In genomic region chr9:117754651-117755050, GRCm38 (mm10) we compare ENCODE assay signal across 22 mouse cellular contexts.
"Had no signal": no experiment of that assay in that cellular context is flagged by ENCODE, and none has a peak within 500 bp of the region (broad histone marks: within the 10 kb centered on the region; RNA-seq: fewer than 3 reads in every experiment).

No protein-coding gene starts in this region.

- H3K4me1 ChIP-seq: liver, embryonic 15.5 days; lung, embryonic 15.5 days; megakaryocyte, embryonic 14.5 days; midbrain, embryonic 10.5 days; midbrain, embryonic 13.5 days; midbrain, embryonic 15.5 days; neural tube, embryonic 15.5 days had no signal

- ATAC-seq: liver, postnatal 0 days; lung, postnatal 0 days; midbrain, embryonic 13.5 days; midbrain, embryonic 15.5 days had no signal

- H3K4me3 ChIP-seq: liver, embryonic 15.5 days; lung, embryonic 15.5 days; megakaryocyte, embryonic 14.5 days; midbrain, embryonic 10.5 days; midbrain, embryonic 13.5 days; midbrain, embryonic 15.5 days; neural tube, embryonic 13.5 days; neural tube, embryonic 15.5 days had no signal

- H3K9me3 ChIP-seq: liver, embryonic 15.5 days; lung, embryonic 15.5 days; midbrain, embryonic 10.5 days; midbrain, embryonic 13.5 days; midbrain, embryonic 15.5 days; neural tube, embryonic 13.5 days; neural tube, embryonic 15.5 days had no signal

- H3K27me3 ChIP-seq: liver, embryonic 15.5 days; lung, embryonic 15.5 days; megakaryocyte, embryonic 14.5 days; midbrain, embryonic 13.5 days; midbrain, embryonic 15.5 days; neural tube, embryonic 13.5 days; neural tube, embryonic 15.5 days had no signal

- H3K9ac ChIP-seq: liver, embryonic 15.5 days; liver, postnatal 0 days; lung, embryonic 15.5 days; midbrain, embryonic 13.5 days; midbrain, embryonic 15.5 days; neural tube, embryonic 13.5 days; neural tube, embryonic 15.5 days had no signal

- H3K36me3 ChIP-seq: liver, embryonic 15.5 days; lung, embryonic 15.5 days; midbrain, embryonic 10.5 days; midbrain, embryonic 13.5 days; midbrain, embryonic 15.5 days; neural tube, embryonic 13.5 days; neural tube, embryonic 15.5 days had no signal

- H3K27ac ChIP-seq: liver, embryonic 15.5 days; lung, embryonic 15.5 days; macrophage; midbrain, embryonic 10.5 days; midbrain, embryonic 13.5 days; midbrain, embryonic 15.5 days; neural tube, embryonic 13.5 days; neural tube, embryonic 15.5 days had no signal

- DNase-seq: liver, postnatal 0 days; lung, adult 2 months; lung, postnatal 14 days; lung, postnatal 36 days; retina, postnatal 1 day; right cerebral cortex, adult 18-20 months; right cerebral cortex, postnatal 25 days; right cerebral cortex, postnatal 4 days; spleen, adult 18-20 months; thymus, adult 18-20 months; thymus, postnatal 14 days; thymus, postnatal 36 days had no signal

- H3K4me2 ChIP-seq: liver, embryonic 15.5 days; lung, embryonic 15.5 days; midbrain, embryonic 13.5 days; midbrain, embryonic 15.5 days; neural tube, embryonic 13.5 days; neural tube, embryonic 15.5 days had no signal
